Mouse (Mus musculus): ENCODE results near the gene Ggcx. TPM values are rescaled to one million over a fixed set of nuclear protein-coding genes. Genes with fewer than 3 reads are reported as not detected.

Ggcx gene
- polyA plus RNA-seq, 1 experiment from 2014 or later, result 9.4 TPM

DNA sequence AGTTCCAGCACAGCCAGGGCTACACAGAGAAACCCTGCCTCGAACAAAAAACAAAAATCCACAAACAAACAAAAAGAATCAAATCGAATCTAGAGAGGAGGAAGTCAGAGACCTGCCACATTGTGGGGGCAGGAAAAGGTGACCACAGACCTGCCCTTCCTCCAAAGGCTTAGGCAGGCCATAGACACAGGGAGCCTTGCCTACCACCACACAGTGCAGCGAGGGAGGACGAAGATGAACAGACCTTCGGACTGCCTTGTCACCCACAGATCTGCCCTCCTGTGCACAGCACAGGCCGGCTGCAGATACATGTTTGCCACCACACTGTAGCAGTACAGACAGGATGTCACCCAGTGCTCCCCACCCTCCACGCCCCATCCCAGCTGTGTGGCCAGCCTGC is 3.6 kb upstream of the Ggcx start:
- DNase-seq (ENCODE audit: low spot score, missing footprints) (no peak), ATAC-seq (ENCODE audit: low FRiP score) (no peak)
- H3K27me3 ChIP-seq (ENCODE audit: control insufficient read depth, insufficient read depth, low read length), result no peaks in the 10 kb centered on the region
- H3K36me3 ChIP-seq (ENCODE audit: control insufficient read depth, insufficient read depth, low read length), result no peaks in the 10 kb centered on the region
- H3K4me2 ChIP-seq, result no peak overlapping the region
- peaks cover 5% of the 10 kb centered on the region for H3K4me1 ChIP-seq (ENCODE audit: control insufficient read depth, insufficient read depth, low read length)
- no peaks in the 10 kb centered on the region for H3K9me3 ChIP-seq (ENCODE audit: control insufficient read depth, low read length)
- no peak overlapping the region for H3K4me3 ChIP-seq (ENCODE audit: low read depth, low read length)
- no peak overlapping the region for H3K27ac ChIP-seq (ENCODE audit: low read depth, low read length)
- WGBS, result 88% methylated on average over 7 of the region's 7 CpGs
- no peak overlapping the region for H3K9ac ChIP-seq (ENCODE audit: low read length)

DNA sequence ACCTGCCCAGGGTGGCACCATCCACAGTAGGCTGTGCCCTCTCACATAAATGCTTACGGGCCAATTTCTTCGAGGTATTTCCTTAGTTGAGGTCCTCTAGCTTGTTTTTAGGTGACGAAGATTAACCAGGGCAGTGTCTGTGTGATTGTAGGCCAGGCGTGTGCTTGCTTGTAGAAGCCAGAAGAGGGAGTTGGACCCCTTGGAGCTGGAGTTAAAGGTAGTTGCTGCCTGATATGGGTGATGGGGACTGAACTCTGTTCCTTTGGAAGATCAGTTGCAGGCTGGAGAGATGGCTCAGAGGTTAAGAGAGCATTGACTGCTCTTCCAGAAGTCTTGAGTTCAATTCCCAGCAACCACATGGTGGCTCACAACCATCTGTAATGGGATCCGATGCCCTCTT is 1.1 kb downstream of the Ggcx start:
- Histone ChIP-seq H3K9ac (ENCODE audit: low read length) (no peak overlapping the region), H3K27ac (ENCODE audit: low read depth, low read length) (no peak overlapping the region), H3K4me3 (ENCODE audit: low read depth, low read length) (no peak overlapping the region), H3K4me1 (ENCODE audit: control insufficient read depth, insufficient read depth, low read length) (peaks cover 5% of the 10 kb centered on the region), H3K9me3 (ENCODE audit: control insufficient read depth, low read length) (no peaks in the 10 kb centered on the region), H3K36me3 (ENCODE audit: control insufficient read depth, insufficient read depth, low read length) (peaks cover 7% of the 10 kb centered on the region; the same call in 1 of the 2 replicates), H3K4me2 (no peak overlapping the region), H3K27me3 (ENCODE audit: control insufficient read depth, insufficient read depth, low read length) (no peaks in the 10 kb centered on the region)
- no peak for ATAC-seq (ENCODE audit: low FRiP score)
- WGBS, result 86% methylated on average over 5 of the region's 5 CpGs
- peak; percentile 6 for DNase-seq (ENCODE audit: low spot score, missing footprints)

DNA sequence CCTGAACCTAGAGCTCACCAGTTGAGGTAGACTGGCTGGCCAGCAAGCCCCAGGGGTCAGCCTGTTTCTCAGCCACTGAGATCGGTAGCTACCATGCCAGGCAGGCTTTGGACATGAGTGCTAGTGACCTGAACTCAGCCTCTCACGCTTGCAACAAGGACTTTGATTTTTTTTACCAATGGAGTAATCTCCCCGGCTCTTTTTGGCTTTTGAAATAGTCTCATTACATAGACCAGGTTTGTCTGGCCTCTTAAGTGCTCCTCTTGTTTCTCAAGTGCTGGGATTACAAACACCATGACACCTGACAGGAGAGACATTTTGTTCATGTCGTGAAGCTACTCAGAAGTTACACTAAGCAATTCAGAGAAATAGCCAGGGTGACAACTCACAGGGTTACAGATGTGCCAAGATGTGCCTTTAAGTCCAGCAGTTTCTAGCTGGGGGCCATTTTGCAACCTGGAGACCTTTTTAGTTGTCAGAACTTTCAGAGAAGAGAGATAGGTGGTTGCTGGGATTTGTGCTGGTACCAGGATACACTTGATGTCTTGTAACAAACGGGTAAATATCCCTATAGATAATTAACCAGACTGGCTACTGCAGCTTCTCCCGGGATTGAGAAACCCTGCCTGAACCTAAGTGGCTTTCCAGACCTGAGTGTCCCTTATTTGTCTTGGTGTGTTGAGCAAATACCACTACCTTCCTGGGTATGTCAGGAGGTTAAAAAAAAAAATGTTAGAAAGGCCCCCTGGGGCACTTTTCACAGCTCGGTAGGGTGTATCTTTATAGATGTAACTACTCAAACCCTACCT is 2.1 kb downstream of the Ggcx start:
- no peak overlapping the region for H3K4me3 ChIP-seq (ENCODE audit: low read depth, low read length)
- H3K9me3 ChIP-seq (ENCODE audit: control insufficient read depth, low read length), result no peaks in the 10 kb centered on the region
- no peak for DNase-seq (ENCODE audit: low spot score, missing footprints)
- peaks cover 5% of the 10 kb centered on the region for H3K4me1 ChIP-seq (ENCODE audit: control insufficient read depth, insufficient read depth, low read length)
- no peak for ATAC-seq (ENCODE audit: low FRiP score)
- H3K27ac ChIP-seq (ENCODE audit: low read depth, low read length), result no peak overlapping the region
- H3K36me3 ChIP-seq (ENCODE audit: control insufficient read depth, insufficient read depth, low read length), result peaks cover 7% of the 10 kb centered on the region; the same call in 1 of the 2 replicates
- no peak overlapping the region for H3K4me2 ChIP-seq
- no peaks in the 10 kb centered on the region for H3K27me3 ChIP-seq (ENCODE audit: control insufficient read depth, insufficient read depth, low read length)
- no peak overlapping the region for H3K9ac ChIP-seq (ENCODE audit: low read length)
- 87% methylated on average over 7 of the region's 7 CpGs for WGBS

DNA sequence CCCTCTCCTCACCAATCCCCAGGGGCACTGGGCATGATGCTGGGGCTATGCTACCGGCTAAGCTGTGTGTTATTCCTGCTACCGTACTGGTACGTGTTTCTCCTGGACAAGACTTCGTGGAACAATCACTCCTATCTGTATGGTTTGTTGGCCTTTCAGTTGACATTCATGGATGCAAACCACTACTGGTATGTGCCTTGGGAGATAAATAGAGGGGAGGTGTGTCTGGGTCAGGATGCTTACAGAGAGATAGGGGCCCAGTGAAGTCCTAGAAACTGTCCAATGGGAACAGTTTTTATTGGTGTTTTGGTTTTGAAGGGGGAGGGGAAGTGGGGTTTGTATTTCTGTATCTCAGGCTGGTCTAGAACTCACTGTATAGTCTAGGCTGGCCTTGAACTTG is 4.2 kb downstream of the Ggcx start:
- Histone ChIP-seq H3K4me2 (no peak overlapping the region), H3K27ac (ENCODE audit: low read depth, low read length) (no peak overlapping the region), H3K36me3 (ENCODE audit: control insufficient read depth, insufficient read depth, low read length) (peaks cover 7% of the 10 kb centered on the region; the same call in 1 of the 2 replicates), H3K27me3 (ENCODE audit: control insufficient read depth, insufficient read depth, low read length) (no peaks in the 10 kb centered on the region), H3K4me3 (ENCODE audit: low read depth, low read length) (no peak overlapping the region), H3K4me1 (ENCODE audit: control insufficient read depth, insufficient read depth, low read length) (peaks cover 5% of the 10 kb centered on the region), H3K9ac (ENCODE audit: low read length) (no peak overlapping the region), H3K9me3 (ENCODE audit: control insufficient read depth, low read length) (no peaks in the 10 kb centered on the region)
- peak; percentile 19 for DNase-seq (ENCODE audit: low spot score, missing footprints)
- 90% methylated on average over 4 of the region's 4 CpGs for WGBS
- ATAC-seq (ENCODE audit: low FRiP score), result no peak

DNA sequence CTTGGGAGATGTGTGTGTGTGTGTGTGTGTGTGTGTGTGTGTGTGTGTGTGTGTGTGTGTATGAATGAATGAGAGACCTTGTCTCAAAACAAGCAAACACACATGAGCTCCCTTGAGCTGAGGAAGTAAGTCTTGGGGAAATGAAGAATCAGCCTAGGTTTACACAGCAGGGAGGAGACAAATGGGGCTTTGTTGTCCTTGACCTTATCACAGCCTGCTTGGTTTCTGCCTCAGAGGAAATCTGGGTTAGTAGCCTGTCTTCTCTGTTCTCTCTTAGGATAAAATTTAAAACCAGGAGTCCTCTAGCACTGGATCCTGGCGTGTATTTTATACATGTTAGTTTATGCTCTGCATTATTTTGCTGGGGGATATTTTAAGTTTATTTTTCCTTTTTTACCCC is 5.7 kb downstream of the Ggcx start:
- H3K4me2 ChIP-seq, result no peak overlapping the region
- peaks cover 3% of the 10 kb centered on the region for H3K4me1 ChIP-seq (ENCODE audit: control insufficient read depth, insufficient read depth, low read length)
- no peak overlapping the region for H3K9ac ChIP-seq (ENCODE audit: low read length)
- H3K9me3 ChIP-seq (ENCODE audit: control insufficient read depth, low read length), result no peaks in the 10 kb centered on the region
- DNase-seq (ENCODE audit: low spot score, missing footprints) (peak; percentile 59), ATAC-seq (ENCODE audit: low FRiP score) (no peak)
- no peaks in the 10 kb centered on the region for H3K27me3 ChIP-seq (ENCODE audit: control insufficient read depth, insufficient read depth, low read length)
- WGBS, result 83% methylated on average over 1 of the region's 1 CpGs
- H3K36me3 ChIP-seq (ENCODE audit: control insufficient read depth, insufficient read depth, low read length), result peaks cover 15% of the 10 kb centered on the region; the same call in 1 of the 2 replicates
- no peak overlapping the region for H3K4me3 ChIP-seq (ENCODE audit: low read depth, low read length)
- H3K27ac ChIP-seq (ENCODE audit: low read depth, low read length), result no peak overlapping the region

DNA sequence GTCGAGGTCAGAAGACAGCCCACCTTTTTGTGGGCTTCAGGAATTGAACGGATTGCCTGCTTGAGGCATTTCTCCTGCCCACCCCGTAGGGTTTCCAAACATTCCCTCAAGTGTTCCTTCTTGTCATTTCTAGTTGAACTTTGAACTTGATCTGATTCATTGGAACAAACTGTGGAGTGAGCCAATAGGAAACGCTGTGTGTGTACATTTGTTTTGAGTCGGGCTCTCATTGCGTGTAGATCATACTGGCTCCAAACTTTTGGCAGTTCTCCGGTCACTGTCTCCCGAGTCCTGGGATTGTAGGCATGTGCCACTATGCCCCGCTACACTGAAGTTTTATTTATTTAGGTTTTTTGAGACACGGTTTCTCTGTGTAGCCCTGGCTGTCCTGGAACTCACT is 6.8 kb downstream of the Ggcx start:
- Histone ChIP-seq H3K27me3 (ENCODE audit: control insufficient read depth, insufficient read depth, low read length) (no peaks in the 10 kb centered on the region), H3K27ac (ENCODE audit: low read depth, low read length) (no peak overlapping the region), H3K9me3 (ENCODE audit: control insufficient read depth, low read length) (no peaks in the 10 kb centered on the region), H3K4me2 (no peak overlapping the region), H3K9ac (ENCODE audit: low read length) (no peak overlapping the region), H3K36me3 (ENCODE audit: control insufficient read depth, insufficient read depth, low read length) (peaks cover 22% of the 10 kb centered on the region), H3K4me3 (ENCODE audit: low read depth, low read length) (no peak overlapping the region), H3K4me1 (ENCODE audit: control insufficient read depth, insufficient read depth, low read length) (no peaks in the 10 kb centered on the region)
- no peak for DNase-seq (ENCODE audit: low spot score, missing footprints)
- 93% methylated on average over 10 of the region's 10 CpGs for WGBS
- no peak for ATAC-seq (ENCODE audit: low FRiP score)

DNA sequence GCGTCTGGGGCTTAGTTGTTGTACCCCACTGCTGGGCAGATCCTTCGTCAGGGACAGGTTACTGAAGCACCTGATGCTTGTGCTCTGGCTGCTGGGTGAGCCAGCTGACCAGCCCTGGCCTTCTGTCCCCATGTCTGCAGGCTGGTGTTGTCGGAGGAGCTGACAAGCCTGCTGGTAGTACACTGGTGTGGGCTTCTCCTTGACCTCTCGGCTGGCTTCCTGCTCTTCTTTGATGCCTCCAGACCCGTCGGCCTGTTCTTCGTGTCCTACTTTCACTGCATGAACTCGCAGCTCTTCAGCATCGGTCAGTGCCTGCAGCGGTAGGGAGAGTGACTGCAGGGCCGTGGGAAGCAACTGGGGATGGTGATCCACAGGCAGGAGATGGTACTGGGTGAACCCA is 11.5 kb downstream of the Ggcx start:
- Histone ChIP-seq H3K4me2 (no peak overlapping the region), H3K4me3 (ENCODE audit: low read depth, low read length) (no peak overlapping the region), H3K36me3 (ENCODE audit: control insufficient read depth, insufficient read depth, low read length) (peaks cover 18% of the 10 kb centered on the region), H3K27ac (ENCODE audit: low read depth, low read length) (no peak overlapping the region), H3K27me3 (ENCODE audit: control insufficient read depth, insufficient read depth, low read length) (no peaks in the 10 kb centered on the region), H3K4me1 (ENCODE audit: control insufficient read depth, insufficient read depth, low read length) (no peaks in the 10 kb centered on the region), H3K9ac (ENCODE audit: low read length) (no peak overlapping the region), H3K9me3 (ENCODE audit: control insufficient read depth, low read length) (no peaks in the 10 kb centered on the region)
- no peak for ATAC-seq (ENCODE audit: low FRiP score)
- peak; percentile 62 for DNase-seq (ENCODE audit: low spot score, missing footprints)
- 91% methylated on average over 11 of the region's 11 CpGs for whole genome bisulfite sequencing

DNA sequence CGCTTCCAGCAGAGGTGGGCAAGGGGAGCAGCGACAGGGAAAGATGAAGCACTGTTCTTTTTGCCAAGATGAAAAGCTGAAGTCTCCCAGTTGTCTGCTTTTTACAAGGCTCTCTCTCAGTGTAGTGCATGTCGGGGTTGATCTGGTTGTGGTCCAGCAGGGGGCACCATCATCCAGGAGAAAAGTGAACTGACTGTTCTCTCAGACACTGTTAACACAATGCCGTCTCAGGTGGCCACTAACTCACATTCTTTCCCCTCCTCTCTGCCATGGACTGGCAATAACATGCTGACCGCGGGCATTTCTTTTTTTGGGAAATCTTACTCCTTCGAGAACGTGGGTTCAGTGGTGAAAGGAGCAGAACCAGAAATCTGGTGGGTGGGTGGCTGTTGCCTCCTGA is 13.9 kb downstream of the Ggcx start:
- Histone ChIP-seq H3K4me3 (ENCODE audit: low read depth, low read length) (no peak overlapping the region), H3K27ac (ENCODE audit: low read depth, low read length) (no peak overlapping the region), H3K27me3 (ENCODE audit: control insufficient read depth, insufficient read depth, low read length) (no peaks in the 10 kb centered on the region), H3K9ac (ENCODE audit: low read length) (no peak overlapping the region), H3K4me2 (no peak overlapping the region), H3K4me1 (ENCODE audit: control insufficient read depth, insufficient read depth, low read length) (no peaks in the 10 kb centered on the region), H3K36me3 (ENCODE audit: control insufficient read depth, insufficient read depth, low read length) (peaks cover 23% of the 10 kb centered on the region), H3K9me3 (ENCODE audit: control insufficient read depth, low read length) (no peaks in the 10 kb centered on the region)
- 45% methylated on average over 8 of the region's 8 CpGs for WGBS
- DNase-seq (ENCODE audit: low spot score, missing footprints) (peak; percentile 93), ATAC-seq (ENCODE audit: low FRiP score) (peak; percentile 73)

DNA sequence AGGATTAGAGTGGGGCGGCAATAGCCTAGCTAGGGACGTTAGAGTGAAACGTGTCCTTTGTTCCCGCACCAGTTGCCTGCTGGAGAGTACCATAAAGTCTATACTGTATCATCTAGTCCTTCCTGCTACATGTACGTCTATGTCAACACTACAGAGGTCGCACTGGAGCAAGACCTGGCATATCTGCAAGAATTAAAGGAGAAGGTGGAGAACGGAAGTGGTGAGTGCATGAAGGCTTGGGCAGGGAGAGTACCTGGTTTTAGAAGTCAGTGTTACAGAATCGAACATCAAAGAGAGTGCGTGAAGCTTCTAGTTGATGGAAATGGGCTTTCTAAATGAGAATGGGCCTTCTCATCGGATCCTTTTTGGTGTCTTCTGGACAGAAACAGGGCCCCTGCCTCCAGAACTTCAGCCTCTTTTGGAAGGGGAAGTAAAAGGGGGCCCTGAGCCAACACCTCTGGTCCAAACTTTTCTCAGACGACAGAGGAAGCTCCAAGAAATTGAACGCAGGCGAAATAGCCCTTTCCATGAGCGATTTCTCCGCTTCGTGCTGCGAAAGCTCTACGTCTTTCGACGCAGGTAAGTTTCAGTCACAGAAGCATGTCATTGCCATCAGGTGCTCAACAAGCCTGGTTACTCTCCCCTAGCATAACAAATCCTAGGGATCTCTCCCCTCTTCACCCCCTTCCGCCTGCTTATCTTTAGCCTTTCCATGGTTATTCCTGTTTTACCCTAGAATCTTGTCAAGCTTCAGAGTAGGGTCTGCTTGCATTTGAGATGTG is 15.1 kb downstream of the Ggcx start:
- no peak overlapping the region for H3K9ac ChIP-seq (ENCODE audit: low read length)
- WGBS, result 91% methylated on average over 21 of the region's 21 CpGs
- H3K4me2 ChIP-seq, result no peak overlapping the region
- H3K4me1 ChIP-seq (ENCODE audit: control insufficient read depth, insufficient read depth, low read length), result no peaks in the 10 kb centered on the region
- no peak overlapping the region for H3K4me3 ChIP-seq (ENCODE audit: low read depth, low read length)
- H3K27me3 ChIP-seq (ENCODE audit: control insufficient read depth, insufficient read depth, low read length), result no peaks in the 10 kb centered on the region
- DNase-seq (ENCODE audit: low spot score, missing footprints), result no peak
- peaks cover 19% of the 10 kb centered on the region for H3K36me3 ChIP-seq (ENCODE audit: control insufficient read depth, insufficient read depth, low read length)
- H3K9me3 ChIP-seq (ENCODE audit: control insufficient read depth, low read length), result no peaks in the 10 kb centered on the region
- ATAC-seq (ENCODE audit: low FRiP score), result no peak
- no peak overlapping the region for H3K27ac ChIP-seq (ENCODE audit: low read depth, low read length)

All from midbrain, embryonic 11.5 days (tissue).